Mouse (Mus musculus) c-Kit-positive CD71-negative TER-119-negative erythroid progenitor cells, embryonic 14.5 days (primary cell): ENCODE measurements around the gene Gm20894.
"Not testable (repeated sequence)": the region's sequence is repeated elsewhere in the genome, so short reads cannot be mapped to it uniquely, and the experiment has no call there.

Experiments
- DNase-seq: peaks from one replicate; pipeline ENCODE4 v3.0.0-alpha.2; 2013; ENCODE audit warnings: low read depth

Gene Gm20894

GRCm38 (mm10) chrY:28271412-28271811 lies at the start of gene Gm20894:
Gene Gm20894, minus strand, starts transcription at chrY:28271512.
- DNase-seq = not testable (repeated sequence)
